Mouse (Mus musculus) CH12.LX (cell line): ENCODE data around the gene Slain1. TPM values are rescaled to one million over a fixed set of nuclear protein-coding genes. Genes with fewer than 3 reads are reported as not detected.

Experiments
- DNase-seq: peaks from one replicate; pipeline ENCODE4 v3.0.0-alpha.2; 2013; ENCODE audit errors: extremely low read depth
- H3K27ac ChIP-seq: 2 replicates; pipeline ENCODE4 v1.5.1; 2012; ENCODE audit warnings: low read depth, mild to moderate bottlenecking, control low read depth, moderate library complexity; ENCODE audit not compliant: insufficient read depth
- H3K27me3 ChIP-seq: replicated peaks from 2 replicates; pipeline ENCODE3; 2012; ENCODE audit warnings: inconsistent platforms
- H3K36me3 ChIP-seq, 2 experiments: replicated peaks in 1 of 2; 2 replicates each; pipeline versions ENCODE3 to v1.6.1; 2012; ENCODE audit warnings: inconsistent platforms in 1 of 2, low read length in 1 of 2, mild to moderate bottlenecking in 1 of 2, mixed read lengths in 1 of 2, moderate library complexity in 1 of 2; ENCODE audit not compliant: control insufficient read depth in 1 of 2, insufficient read depth in 1 of 2
- H3K4me1 ChIP-seq, 2 experiments: 2 replicates each; pipeline ENCODE4 v1.6.1; 2012; ENCODE audit warnings: inconsistent platforms in 1 of 2, moderate library complexity in 1 of 2; ENCODE audit not compliant: insufficient read depth in 2 of 2, control insufficient read depth in 1 of 2
- H3K4me2 ChIP-seq: 2 replicates; pipeline ENCODE4 v1.6.1; 2012; ENCODE audit warnings: low read depth, mild to moderate bottlenecking, control low read depth; ENCODE audit not compliant: poor library complexity, insufficient read depth, severe bottlenecking
- H3K4me3 ChIP-seq, 3 experiments: fragments of 150-350 bp in 1 of 3; sonication (generic) in 1 of 3; replicated peaks in 1 of 3; 2 replicates each; pipeline versions ENCODE3 to v1.5.1; 2011 to 2012; ENCODE audit warnings: low read depth in 2 of 3, low read length in 2 of 3, mild to moderate bottlenecking in 2 of 3, moderate library complexity in 2 of 3, control low read depth in 1 of 3, improper control_type of control experiment in 1 of 3, inconsistent platforms in 1 of 3, mixed read lengths in 1 of 3; ENCODE audit not compliant: poor library complexity in 1 of 3
- H3K79me2 ChIP-seq: replicated peaks from 2 replicates; pipeline ENCODE4 v1.6.1; 2012; ENCODE audit warnings: mild to moderate bottlenecking, moderate library complexity; ENCODE audit not compliant: control insufficient read depth, poor library complexity, insufficient read depth, severe bottlenecking; ENCODE audit errors: extremely low read depth
- H3K9ac ChIP-seq: 2 replicates; pipeline ENCODE4 v1.6.1; 2012; ENCODE audit warnings: low read depth, mild to moderate bottlenecking, control low read depth, moderate library complexity; ENCODE audit not compliant: insufficient read depth
- H3K9me3 ChIP-seq: replicated peaks from 2 replicates; pipeline ENCODE3; 2012; ENCODE audit warnings: low read length, inconsistent platforms, mixed read lengths
- BHLHE40 ChIP-seq: IDR thresholded peaks from 2 replicates; pipeline ENCODE4 v1.6.1; 2011; ENCODE audit warnings: mild to moderate bottlenecking, low read depth, low read length, improper control_type of control experiment
- CHD1 ChIP-seq: IDR thresholded peaks from 2 replicates; pipeline ENCODE4 v1.6.1; 2012; ENCODE audit warnings: low read depth, low read length, improper control_type of control experiment, inconsistent platforms
- CHD2 ChIP-seq: IDR thresholded peaks from 2 replicates; pipeline ENCODE4 v1.6.1; 2011; ENCODE audit warnings: low read length, improper control_type of control experiment
- CTCF ChIP-seq, 2 experiments: IDR thresholded peaks in 1 of 2; conservative IDR thresholded peaks in 1 of 2; 2 replicates each; pipeline ENCODE4 v1.5.1; 2011 to 2012; ENCODE audit warnings: low read depth in 2 of 2, low read length in 2 of 2, improper control_type of control experiment in 1 of 2, inconsistent platforms in 1 of 2, mild to moderate bottlenecking in 1 of 2, moderate library complexity in 1 of 2
- EP300 ChIP-seq: IDR thresholded peaks from 2 replicates; pipeline ENCODE4 v1.6.1; 2011; ENCODE audit warnings: low read length, improper control_type of control experiment
- ETS1 ChIP-seq: conservative IDR thresholded peaks from 2 replicates; pipeline ENCODE4 v1.6.1; 2012; ENCODE audit warnings: low read depth, mild to moderate bottlenecking, inconsistent platforms, low read length, improper control_type of control experiment, moderate library complexity
- GABPA ChIP-seq: IDR thresholded peaks from 2 replicates; pipeline ENCODE4 v1.6.1; 2012; ENCODE audit warnings: low read depth, low read length, improper control_type of control experiment, inconsistent platforms; ENCODE audit not compliant: insufficient replicate concordance
- IRF4 ChIP-seq: IDR thresholded peaks from 2 replicates; pipeline ENCODE4 v1.6.1; 2014; ENCODE audit warnings: low read depth, mild to moderate bottlenecking, inconsistent platforms, low read length, improper control_type of control experiment
- JUN ChIP-seq: IDR thresholded peaks from 2 replicates; pipeline ENCODE4 v1.6.1; 2011; ENCODE audit warnings: low read depth, mild to moderate bottlenecking, low read length, improper control_type of control experiment, moderate library complexity; ENCODE audit not compliant: insufficient read depth
- JUND ChIP-seq: conservative IDR thresholded peaks from 2 replicates; pipeline ENCODE4 v1.6.1; 2011; ENCODE audit warnings: low read depth, low read length, improper control_type of control experiment
- MXI1 ChIP-seq: IDR thresholded peaks from 2 replicates; pipeline ENCODE4 v1.6.1; 2011; ENCODE audit warnings: mild to moderate bottlenecking, low read depth, low read length, improper control_type of control experiment
- NELFE ChIP-seq: IDR thresholded peaks from 2 replicates; pipeline ENCODE4 v1.6.1; 2011; ENCODE audit warnings: low read depth, low read length, improper control_type of control experiment
- POLR2A ChIP-seq: IDR thresholded peaks from 2 replicates; pipeline ENCODE4 v1.6.1; 2011; ENCODE audit warnings: low read depth, mild to moderate bottlenecking, improper control_type of control experiment, low read length
- RCOR1 ChIP-seq: conservative IDR thresholded peaks from 2 replicates; pipeline ENCODE4 v1.6.1; 2012; ENCODE audit warnings: low read depth, mild to moderate bottlenecking, inconsistent platforms, low read length, improper control_type of control experiment
- TCF12 ChIP-seq: IDR thresholded peaks from 2 replicates; pipeline ENCODE4 v1.6.1; 2014; ENCODE audit warnings: low read depth, mild to moderate bottlenecking, inconsistent platforms, low read length, improper control_type of control experiment
- USF1 ChIP-seq: IDR thresholded peaks from 2 replicates; pipeline ENCODE4 v1.6.1; 2014; ENCODE audit warnings: low read depth, mild to moderate bottlenecking, inconsistent platforms, low read length, improper control_type of control experiment
- ZNF384 ChIP-seq: IDR thresholded peaks from 2 replicates; pipeline ENCODE4 v1.6.1; 2012; ENCODE audit warnings: low read depth, low read length, improper control_type of control experiment, inconsistent platforms
- dilution Hi-C: fragments of 300-500 bp; cut with MboI; formaldehyde crosslinking; loops from 2 replicates; pipeline ENCODE4 v1.14.3; 2020; ENCODE audit warnings: low sequenced_read_pairs; ENCODE audit not compliant: extremely low pct_unique_long_range_greater_than_20kb, extremely low pct_ligation_motif_present
- in situ Hi-C: fragments of 300-500 bp; cut with MboI; formaldehyde crosslinking; loops from 3 replicates; pipeline ENCODE4 v1.14.3; 2019; ENCODE audit warnings: low sequenced_read_pairs, low pct_ligation_motif_present, low pct_unique_long_range_greater_than_20kb, mixed read lengths
- polyA plus RNA-seq: library from polyadenylated mRNA; unstranded; fragments of >175 nt; gene quantifications from 2 replicates; pipeline ENCODE4 v1.2.1, GENCODE M21; 2012; ENCODE audit warnings: low read depth; ENCODE audit not compliant: insufficient read length
- total RNA-seq, 2 experiments: library from RNA; depleted of rRNA; stranded (reverse); fragments of 300-350 nt in 1 of 2; fragments of >200 nt in 1 of 2; gene quantifications; 2 replicates each; pipeline ENCODE4 v1.2.3; 2012 to 2014

Gene Slain1
- total and polyA plus RNA-seq, 3 experiments, result 13.1 to 15.9 (median 13.6) TPM

GRCm38 (mm10) chr14:103621207-103621606 is 28.8 kb upstream of the Slain1 start:
- no peak overlapping the region for H3K9ac ChIP-seq
- no peak overlapping the region; the same call in 1 of the 2 replicates for H3K27ac ChIP-seq
- no peaks in the 10 kb centered on the region for H3K9me3 ChIP-seq
- no peaks in the 10 kb centered on the region for H3K79me2 ChIP-seq
- DNase-seq, result peak; percentile 40
- H3K4me1 ChIP-seq, result peaks cover 10% of the 10 kb centered on the region in 2 experiments; a peak in 3 of 4 replicates
- H3K27me3 ChIP-seq, result no peaks in the 10 kb centered on the region
- H3K36me3 ChIP-seq, result no peaks in the 10 kb centered on the region
- TF ChIP-seq TCF12, result no peak
- no peak for TF ChIP-seq GABPA
- peak; percentile 96 for TF ChIP-seq IRF4
- no peak for TF ChIP-seq USF1
- TF ChIP-seq CTCF (conservative IDR thresholded peaks at IDR 0.05 in 1 of 2, IDR thresholded peaks at IDR 0.05 in 1 of 2; ENCODE audit: low read depth in 2 of 2, low read length in 2 of 2), result peak in 1 of 2 experiments; percentile 31; a peak in 2 of 4 replicates
- TF ChIP-seq ETS1, result peak; percentile 36; the same call in 1 of the 2 replicates
- TF ChIP-seq JUND, result peak; percentile 96
- peak; percentile 62; the same call in 1 of the 2 replicates for TF ChIP-seq RCOR1
- no peak for TF ChIP-seq NELFE
- TF ChIP-seq POLR2A, result no peak
- peak; percentile 65; the same call in 1 of the 2 replicates for TF ChIP-seq BHLHE40
- TF ChIP-seq EP300, result peak; percentile 92
- peak; percentile 89 for TF ChIP-seq JUN
- TF ChIP-seq ZNF384, result peak; percentile 49
- no peak for TF ChIP-seq MXI1
- TF ChIP-seq, all 38 proteins: peak for 9
- dilution Hi-C loops (no loop called here), in situ Hi-C loops (no loop called here)
- H3K4me2 ChIP-seq, result no peak overlapping the region; the same call in 1 of the 2 replicates
- no peak overlapping the region for H3K4me3 ChIP-seq

GRCm38 (mm10) chr14:103626100-103626499 is 23.9 kb upstream of the Slain1 start:
- Histone ChIP-seq H3K79me2 (no peaks in the 10 kb centered on the region), H3K27ac (no peak overlapping the region), H3K9ac (no peak overlapping the region), H3K9me3 (no peaks in the 10 kb centered on the region), H3K27me3 (no peaks in the 10 kb centered on the region), H3K4me3 (no peak overlapping the region), H3K4me1 (peaks cover 0 to 3% of the 10 kb centered on the region in 2 experiments; a peak in 2 of 4 replicates), H3K36me3 (no peaks in the 10 kb centered on the region), H3K4me2 (no peak overlapping the region)
- DNase-seq, result no peak
- in situ Hi-C loops (no loop called here), dilution Hi-C loops (no loop called here)
- TF ChIP-seq CHD1 (no peak), CHD2 (no peak)
